Mouse (Mus musculus) heart, embryonic 12.5 days (tissue): ENCODE data around the gene Eif2b4. TPM values are rescaled to one million over a fixed set of nuclear protein-coding genes. Genes with fewer than 3 reads are reported as not detected.

ENCODE experiments used
- ATAC-seq: fragments of 200-750 bp; cut with Nextera tagmentation; 2 replicates; pipeline ENCODE4 v1.8.0; 2017; ENCODE audit warnings: moderate TSS enrichment, moderate library complexity; ENCODE audit not compliant: insufficient number of reproducible peaks, low FRiP score
- H3K27ac ChIP-seq: fragments of 300-500 bp; sonication (generic); 2 replicates; pipeline ENCODE4 v1.5.1; 2016; ENCODE audit warnings: mild to moderate bottlenecking, moderate library complexity; ENCODE audit not compliant: poor library complexity, severe bottlenecking
- H3K27me3 ChIP-seq: fragments of 300-500 bp; sonication (generic); replicated peaks from 2 replicates; pipeline ENCODE4 v1.6.1; 2016; ENCODE audit warnings: mild to moderate bottlenecking, moderate library complexity
- H3K36me3 ChIP-seq: fragments of 300-500 bp; sonication (generic); 2 replicates; pipeline ENCODE4 v1.6.1; 2016; ENCODE audit warnings: mild to moderate bottlenecking, moderate library complexity
- H3K4me1 ChIP-seq: fragments of 300-500 bp; sonication (generic); replicated peaks from 2 replicates; pipeline ENCODE4 v1.6.1; 2016; ENCODE audit warnings: mild to moderate bottlenecking
- H3K4me2 ChIP-seq: fragments of 300-500 bp; sonication (generic); 2 replicates; pipeline ENCODE4 v1.6.1; 2016; ENCODE audit warnings: mild to moderate bottlenecking, moderate library complexity
- H3K4me3 ChIP-seq: fragments of 300-500 bp; sonication (generic); 2 replicates; pipeline ENCODE4 v1.5.1; 2016; ENCODE audit warnings: mild to moderate bottlenecking
- H3K9ac ChIP-seq: fragments of 300-500 bp; sonication (generic); 2 replicates; pipeline ENCODE4 v1.6.1; 2016; ENCODE audit warnings: mild to moderate bottlenecking, moderate library complexity
- H3K9me3 ChIP-seq: fragments of 300-500 bp; sonication (generic); replicated peaks from 2 replicates; pipeline ENCODE4 v1.6.1; 2016; ENCODE audit warnings: mild to moderate bottlenecking, moderate library complexity
- WGBS: fragments of 180-500 bp; shearing (Covaris S2); methylation state at CpG from one replicate; pipeline ENCODE4 v1.1.7; 2016; 5-methylcytosine and 5-hydroxymethylcytosine counted together
- polyA plus RNA-seq: library from polyadenylated mRNA; unstranded; fragments of >200 nt; fragmentation: Nextera tagmentation; extraction: Ambion mirVana; gene quantifications from 2 replicates; pipeline ENCODE4 v1.2.1, GENCODE M21; 2016

Eif2b4 gene
- 52.3 and 60.5 TPM in 2 replicates for polyA plus RNA-seq

DNA sequence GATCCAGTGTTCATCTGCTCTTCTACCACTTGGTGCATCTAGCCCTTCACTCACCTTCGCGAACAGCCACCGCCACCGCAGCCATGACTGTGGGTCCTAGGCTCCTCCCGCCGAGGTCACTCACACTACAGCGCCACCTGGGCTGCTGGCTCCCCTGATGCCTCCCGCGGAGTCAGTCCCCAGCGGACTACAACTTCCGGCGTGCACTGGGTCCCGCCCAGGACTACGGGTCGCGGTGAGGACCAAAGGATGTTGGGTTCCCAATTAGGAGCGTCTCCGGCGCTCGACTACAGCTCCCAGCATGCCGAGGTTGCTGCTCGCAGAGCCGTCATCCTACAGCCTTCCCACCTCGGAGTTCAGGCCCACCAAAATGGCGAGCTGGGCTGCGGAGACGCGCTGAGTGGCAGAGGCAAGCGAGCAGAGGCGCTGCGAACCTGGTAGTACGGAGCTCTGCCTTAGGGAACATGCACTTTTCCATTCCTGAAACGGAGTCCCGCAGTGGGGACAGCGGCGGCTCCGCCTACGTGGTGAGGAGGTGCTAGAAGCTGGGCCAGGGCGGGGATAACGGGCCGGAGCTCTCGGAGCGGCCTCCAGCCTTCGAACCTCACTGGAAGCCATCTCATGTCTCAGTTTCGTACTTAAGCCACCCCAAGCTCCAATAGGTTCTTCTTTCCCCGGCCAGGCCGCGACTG is at the start of gene Eif2b4, which contains the start of gene Snx17:
Gene Eif2b4 (minus strand): TSS at position 492 of the 692 bp plus-strand sequence.
Gene Snx17 (plus strand): TSS at position 289 of the 692 bp plus-strand sequence.
- Histone ChIP-seq H3K27ac (peak within 1 kb of the TSS; percentile 87), H3K4me2 (peak within 1 kb of the TSS; percentile 84), H3K27me3 (no peaks in the 10 kb centered on the region), H3K4me3 (peak within 1 kb of the TSS; percentile 83), H3K4me1 (peaks cover 20% of the 10 kb centered on the region), H3K9me3 (no peaks in the 10 kb centered on the region), H3K36me3 (peaks cover 67% of the 10 kb centered on the region), H3K9ac (peak within 1 kb of the TSS; percentile 92)
- under 1% methylated on average over 48 of the region's 48 CpGs for WGBS
- ATAC-seq, result peak; percentile 96

DNA sequence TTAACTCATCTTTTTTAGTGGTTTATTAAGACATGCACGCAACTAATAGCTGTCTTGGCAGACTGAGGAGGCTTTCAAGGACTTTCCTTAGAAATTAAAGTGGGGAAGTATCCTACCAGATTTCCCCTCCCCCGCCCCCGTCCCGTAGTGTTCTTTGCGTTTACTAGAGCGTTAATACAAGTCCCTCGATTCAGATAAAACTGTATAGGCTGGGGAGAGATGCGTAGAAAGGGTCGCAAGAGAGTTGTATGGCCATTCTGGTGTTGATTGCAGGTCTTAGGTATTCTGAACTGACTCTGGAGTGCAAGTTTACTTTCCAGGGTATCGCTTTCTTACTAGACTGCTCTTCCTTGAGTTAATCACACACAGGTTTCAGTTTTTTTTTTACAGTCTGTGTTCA is 49.0 kb upstream of the Eif2b4 start:
- Histone ChIP-seq H3K27me3 (no peaks in the 10 kb centered on the region), H3K4me2 (peak overlapping the region; percentile 85), H3K36me3 (peaks cover 36% of the 10 kb centered on the region), H3K9ac (peak overlapping the region; percentile 97), H3K9me3 (no peaks in the 10 kb centered on the region), H3K4me3 (peak overlapping the region; percentile 76), H3K27ac (peak overlapping the region; percentile 98), H3K4me1 (peaks cover 11% of the 10 kb centered on the region)
- WGBS, result 21% methylated on average over 10 of the region's 10 CpGs
- ATAC-seq, result no peak

DNA sequence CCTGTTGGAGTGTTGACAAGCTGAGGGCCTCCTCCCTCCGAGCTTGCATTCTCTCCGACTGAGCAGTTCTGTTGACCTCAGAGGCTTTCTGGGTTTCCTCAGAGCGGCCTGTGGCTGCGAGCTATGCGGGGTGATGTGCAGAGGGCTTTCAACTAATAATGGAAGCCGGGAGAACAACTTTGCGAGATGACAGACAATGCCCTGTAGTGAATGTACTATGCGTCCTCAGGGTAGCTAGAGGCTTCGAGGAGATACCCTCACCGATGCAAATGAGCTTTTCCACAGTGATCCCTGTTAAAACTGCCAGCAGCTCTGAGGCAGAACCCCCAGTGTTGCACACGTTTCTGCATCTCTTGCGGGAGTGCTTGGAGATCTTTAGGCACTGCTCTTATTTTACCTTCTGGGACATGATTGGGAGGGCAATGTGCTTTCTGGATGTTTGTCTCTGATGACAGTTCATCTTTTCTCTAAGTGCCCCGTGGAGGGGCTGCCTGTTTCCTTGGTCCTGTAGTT is 48.3 kb upstream of the Eif2b4 start:
- Histone ChIP-seq H3K36me3 (peaks cover 31% of the 10 kb centered on the region), H3K27ac (peak overlapping the region; percentile 98), H3K4me3 (peak overlapping the region; percentile 76), H3K27me3 (no peaks in the 10 kb centered on the region), H3K9me3 (no peaks in the 10 kb centered on the region), H3K4me2 (peak overlapping the region; percentile 85), H3K9ac (peak overlapping the region; percentile 97), H3K4me1 (peaks cover 11% of the 10 kb centered on the region)
- WGBS, result under 1% methylated on average over 13 of the region's 13 CpGs
- ATAC-seq, result no peak

DNA sequence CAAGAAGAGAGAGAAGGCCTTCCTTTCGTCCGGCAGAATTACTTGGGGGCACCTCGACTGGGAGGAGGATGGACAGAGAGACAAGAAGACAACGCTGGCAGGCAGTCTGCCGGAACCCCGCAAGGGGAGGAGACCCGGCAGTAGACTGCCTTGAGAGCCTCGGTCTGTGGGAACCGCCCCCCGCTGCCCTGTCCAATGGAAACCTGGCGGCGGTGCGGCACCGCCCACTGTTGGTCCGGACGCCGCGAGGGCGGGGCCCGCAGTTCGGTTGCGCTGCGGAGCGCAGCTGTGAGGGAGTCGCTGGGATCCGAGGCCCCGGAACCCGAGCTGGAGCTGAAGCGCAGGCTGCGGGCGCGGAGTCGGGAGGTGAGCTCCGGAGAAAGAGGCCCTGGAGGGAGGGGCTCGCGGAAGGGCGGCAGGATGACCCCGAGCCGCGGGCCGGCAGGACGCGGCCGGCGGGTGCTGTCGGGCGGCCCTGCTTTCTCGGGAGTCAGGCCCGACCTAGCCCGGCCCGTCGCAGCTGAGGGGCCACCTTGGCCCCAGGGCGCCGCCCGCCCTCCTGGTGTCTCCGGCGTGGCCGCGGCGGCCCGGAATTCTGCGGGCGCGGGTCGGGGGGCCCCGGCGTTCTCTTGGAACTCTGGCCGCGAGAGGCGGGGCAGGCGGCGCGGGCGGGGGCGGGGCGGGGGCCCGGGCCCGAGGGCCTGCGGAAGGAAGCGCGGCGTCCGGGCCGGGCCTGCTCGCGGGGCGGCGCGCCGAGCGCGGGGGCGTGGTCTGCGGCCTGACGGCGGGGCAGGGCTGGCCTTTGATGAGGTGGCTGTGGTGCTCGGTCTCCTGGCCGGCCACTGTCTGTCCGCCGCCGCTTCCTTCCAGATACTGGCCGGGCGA is 47.6 kb upstream of the Eif2b4 start, which contains the start of the genes Nrbp1 and Gm9970:
Gene Nrbp1 (plus strand): TSS at position 228 of the 885 bp plus-strand sequence.
Gene Gm9970 (minus strand): TSS at position 596 of the 885 bp plus-strand sequence.
- ATAC-seq, result peak; percentile 99

GRCm38 (mm10) chr5:31226641-31227040 is 33.4 kb upstream of the Eif2b4 start:
- Histone ChIP-seq H3K9me3 (no peaks in the 10 kb centered on the region), H3K4me2 (no peak overlapping the region), H3K27me3 (no peaks in the 10 kb centered on the region), H3K9ac (no peak overlapping the region), H3K27ac (no peak overlapping the region), H3K36me3 (no peaks in the 10 kb centered on the region), H3K4me1 (no peaks in the 10 kb centered on the region), H3K4me3 (no peak overlapping the region)
- no peak for ATAC-seq
- WGBS, result 54% methylated on average over 1 of the region's 1 CpGs

More for the DNA sequence above, 47.6 kb upstream of the Eif2b4 start, which contains the start of the genes Nrbp1 and Gm9970:
- H3K9ac ChIP-seq, result peak within 1 kb of the TSS; percentile 97
- peak within 1 kb of the TSS; percentile 85 for H3K4me2 ChIP-seq
- peak within 1 kb of the TSS; percentile 76 for H3K4me3 ChIP-seq
- peaks cover 11% of the 10 kb centered on the region for H3K4me1 ChIP-seq
- H3K27me3 ChIP-seq, result no peaks in the 10 kb centered on the region
- whole genome bisulfite sequencing, result under 1% methylated on average over 102 of the region's 103 CpGs
- peaks cover 24% of the 10 kb centered on the region for H3K36me3 ChIP-seq
- no peaks in the 10 kb centered on the region for H3K9me3 ChIP-seq
- peak within 1 kb of the TSS; percentile 98 for H3K27ac ChIP-seq

GRCm38 (mm10) chr5:31222696-31223095 is 29.5 kb upstream of the Eif2b4 start:
- no peak overlapping the region for H3K4me2 ChIP-seq
- H3K36me3 ChIP-seq, result no peaks in the 10 kb centered on the region
- WGBS, result 90% methylated on average over 9 of the region's 9 CpGs
- no peak overlapping the region for H3K27ac ChIP-seq
- no peaks in the 10 kb centered on the region for H3K27me3 ChIP-seq
- ATAC-seq, result no peak
- no peak overlapping the region for H3K9ac ChIP-seq
- no peak overlapping the region for H3K4me3 ChIP-seq
- no peaks in the 10 kb centered on the region for H3K9me3 ChIP-seq
- peaks cover 7% of the 10 kb centered on the region for H3K4me1 ChIP-seq

DNA sequence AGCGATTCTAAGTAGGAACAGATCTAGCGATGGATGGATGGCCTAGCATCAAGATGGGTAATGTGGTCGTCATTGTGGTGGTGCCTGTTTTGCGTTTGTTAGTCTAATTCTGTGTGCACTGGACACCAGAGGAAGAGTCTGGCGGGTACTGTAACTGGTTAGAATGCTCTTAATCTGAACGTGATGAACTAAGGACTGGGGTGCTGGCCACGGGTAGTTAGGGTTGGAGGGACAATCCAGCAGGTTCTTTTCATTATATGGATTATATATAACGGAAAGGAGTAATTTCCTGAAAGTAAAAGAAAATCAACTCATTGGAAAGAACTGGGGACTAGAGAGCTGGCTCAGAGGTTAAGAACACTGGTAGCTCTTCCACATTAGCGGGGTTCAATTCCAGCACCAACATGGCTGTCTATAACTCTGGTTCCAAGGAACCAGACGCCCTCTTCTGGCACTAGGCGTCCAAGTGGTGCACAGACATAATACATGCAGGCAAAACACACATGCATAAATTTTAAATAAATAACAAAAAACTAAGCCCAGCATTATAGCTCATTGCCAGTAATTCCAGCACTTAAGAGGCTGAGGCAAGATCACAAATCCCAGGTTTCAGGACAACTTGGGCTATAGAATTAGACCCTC is 28.2 kb upstream of the Eif2b4 start:
- no peaks in the 10 kb centered on the region for H3K36me3 ChIP-seq
- peak overlapping the region; percentile 80 for H3K9ac ChIP-seq
- peak overlapping the region; percentile 86 for H3K4me2 ChIP-seq
- H3K27ac ChIP-seq, result peak overlapping the region; percentile 91
- no peak for ATAC-seq
- H3K27me3 ChIP-seq, result no peaks in the 10 kb centered on the region
- 14% methylated on average over 11 of the region's 11 CpGs for WGBS
- peaks cover 10% of the 10 kb centered on the region for H3K4me1 ChIP-seq
- H3K9me3 ChIP-seq, result no peaks in the 10 kb centered on the region
- H3K4me3 ChIP-seq, result peak overlapping the region; percentile 97

- H3K27ac ChIP-seq, result peak within 1 kb of the TSS; percentile 91
- H3K36me3 ChIP-seq, result no peaks in the 10 kb centered on the region
- peak within 1 kb of the TSS; percentile 86 for H3K4me2 ChIP-seq
- H3K9ac ChIP-seq, result peak within 1 kb of the TSS; percentile 96
- peak; percentile 97 for ATAC-seq
- no peaks in the 10 kb centered on the region for H3K27me3 ChIP-seq
- peaks cover 10% of the 10 kb centered on the region for H3K4me1 ChIP-seq
- WGBS, result under 1% methylated on average over 70 of the region's 70 CpGs
- H3K4me3 ChIP-seq, result peak within 1 kb of the TSS; percentile 97
- no peaks in the 10 kb centered on the region for H3K9me3 ChIP-seq
Measured at GRCm38 (mm10) chr5:31220448-31221303, 27.4 kb upstream of the Eif2b4 start, which contains the start of gene Ppm1g. Ppm1g (minus strand) TSS chr5:31220687.

GRCm38 (mm10) chr5:31219911-31220447 is 26.7 kb upstream of the Eif2b4 start:
- H3K4me3 ChIP-seq, result peak overlapping the region; percentile 97
- WGBS, result 0% methylated on average over 37 of the region's 40 CpGs
- peak overlapping the region; percentile 96 for H3K9ac ChIP-seq
- ATAC-seq, result peak; percentile 51
- no peaks in the 10 kb centered on the region for H3K36me3 ChIP-seq
- peak overlapping the region; percentile 86 for H3K4me2 ChIP-seq
- H3K27ac ChIP-seq, result peak overlapping the region; percentile 90
- H3K4me1 ChIP-seq, result peaks cover 10% of the 10 kb centered on the region
- H3K27me3 ChIP-seq, result no peaks in the 10 kb centered on the region
- no peaks in the 10 kb centered on the region for H3K9me3 ChIP-seq
